Mouse (Mus musculus): Measurements from ENCODE around the gene Ankk1. TPM values are rescaled to one million over a fixed set of nuclear protein-coding genes. Genes with fewer than 3 reads are reported as not detected.

The Ankk1 gene
- polyA plus RNA-seq, 1 experiment: not detected

DNA sequence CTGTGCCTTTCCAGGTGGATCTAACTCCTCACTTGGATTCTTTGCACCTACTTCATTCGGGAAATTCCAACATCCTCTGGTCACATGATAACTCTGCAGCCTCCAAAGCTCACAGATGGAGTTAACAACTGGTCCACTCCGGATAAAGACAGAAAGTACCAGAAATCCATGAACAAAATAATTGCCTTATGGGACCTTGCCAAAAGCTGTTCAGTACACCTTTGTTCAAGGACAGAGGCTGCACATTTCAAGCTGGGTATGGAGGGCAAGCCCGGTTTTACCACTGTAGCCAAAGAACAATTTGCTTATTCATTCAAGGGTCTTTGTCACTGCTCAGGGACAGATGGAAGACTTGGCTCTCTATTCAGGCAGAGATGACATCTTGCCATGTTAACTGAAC is 15.8 kb upstream of the Ankk1 start:
- TF ChIP-seq CTCF (IDR thresholded peaks at IDR 0.05; ENCODE audit: extremely low read depth, insufficient read depth, insufficient read length, insufficient replicate concordance) (no peak), POLR2A (IDR thresholded peaks at IDR 0.05; ENCODE audit: low read depth, low read length) (no peak)
- Histone ChIP-seq H3K27me3 (ENCODE audit: control insufficient read depth, insufficient read depth, low read length) (no peaks in the 10 kb centered on the region), H3K36me3 (ENCODE audit: control insufficient read depth, insufficient read depth, low read length) (no peaks in the 10 kb centered on the region), H3K4me3 (ENCODE audit: extremely low read depth, insufficient read depth, insufficient read length) (no peak overlapping the region), H3K4me1 (ENCODE audit: control insufficient read depth, insufficient read depth, insufficient read length) (no peaks in the 10 kb centered on the region), H3K27ac (ENCODE audit: insufficient read depth, low read length) (no peak overlapping the region)
- WGBS: 81% methylated on average over 3 of the region's 3 CpGs
- no peak for DNase-seq (ENCODE audit: low read depth in 1 of 2, low spot score in 2 of 2)

DNA sequence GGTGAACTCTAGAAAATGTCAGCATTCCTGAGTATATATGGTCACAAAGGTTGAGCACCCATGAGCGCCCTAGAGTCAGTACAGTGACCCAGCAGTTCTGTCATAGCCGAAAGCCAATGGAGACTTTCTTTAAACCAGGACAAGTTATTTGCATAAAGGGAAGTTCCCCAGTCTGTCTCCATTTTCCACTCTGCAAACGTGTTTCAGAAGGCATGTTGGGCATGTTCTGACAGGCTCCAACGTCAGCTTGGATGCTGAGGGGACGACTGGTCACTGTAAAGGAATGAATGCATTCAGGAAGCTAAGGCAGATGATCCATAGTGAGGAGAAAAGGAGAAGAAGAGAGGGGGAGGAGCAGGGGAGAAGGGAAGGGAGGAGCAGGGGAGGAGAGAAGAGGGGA is 657 bp upstream of the Ankk1 start:
- no peak for TF ChIP-seq POLR2A (IDR thresholded peaks at IDR 0.05; ENCODE audit: low read depth, low read length)
- TF ChIP-seq CTCF (IDR thresholded peaks at IDR 0.05; ENCODE audit: extremely low read depth, insufficient read depth, insufficient read length, insufficient replicate concordance): no peak
- 49% methylated on average over 5 of the region's 5 CpGs for WGBS
- no peak overlapping the region for H3K4me3 ChIP-seq (ENCODE audit: extremely low read depth, insufficient read depth, insufficient read length)
- no peaks in the 10 kb centered on the region for H3K4me1 ChIP-seq (ENCODE audit: control insufficient read depth, insufficient read depth, insufficient read length)
- no peaks in the 10 kb centered on the region for H3K27me3 ChIP-seq (ENCODE audit: control insufficient read depth, insufficient read depth, low read length)
- H3K36me3 ChIP-seq (ENCODE audit: control insufficient read depth, insufficient read depth, low read length): no peaks in the 10 kb centered on the region
- DNase-seq (ENCODE audit: low read depth in 1 of 2, low spot score in 2 of 2): no peak
- H3K27ac ChIP-seq (ENCODE audit: insufficient read depth, low read length): no peak overlapping the region

GRCm38 (mm10) chr9:49425585-49425984 is 1.2 kb downstream of the Ankk1 start:
- H3K27ac ChIP-seq (ENCODE audit: insufficient read depth, low read length): no peak overlapping the region
- H3K27me3 ChIP-seq (ENCODE audit: control insufficient read depth, insufficient read depth, low read length): no peaks in the 10 kb centered on the region
- H3K4me1 ChIP-seq (ENCODE audit: control insufficient read depth, insufficient read depth, insufficient read length): no peaks in the 10 kb centered on the region
- no peak for TF ChIP-seq POLR2A (IDR thresholded peaks at IDR 0.05; ENCODE audit: low read depth, low read length)
- no peak for TF ChIP-seq CTCF (IDR thresholded peaks at IDR 0.05; ENCODE audit: extremely low read depth, insufficient read depth, insufficient read length, insufficient replicate concordance)
- no peaks in the 10 kb centered on the region for H3K36me3 ChIP-seq (ENCODE audit: control insufficient read depth, insufficient read depth, low read length)
- H3K4me3 ChIP-seq (ENCODE audit: extremely low read depth, insufficient read depth, insufficient read length): no peak overlapping the region
- no peak for DNase-seq (ENCODE audit: low read depth in 1 of 2, low spot score in 2 of 2)
- 63% methylated on average over 1 of the region's 1 CpGs for WGBS

DNA sequence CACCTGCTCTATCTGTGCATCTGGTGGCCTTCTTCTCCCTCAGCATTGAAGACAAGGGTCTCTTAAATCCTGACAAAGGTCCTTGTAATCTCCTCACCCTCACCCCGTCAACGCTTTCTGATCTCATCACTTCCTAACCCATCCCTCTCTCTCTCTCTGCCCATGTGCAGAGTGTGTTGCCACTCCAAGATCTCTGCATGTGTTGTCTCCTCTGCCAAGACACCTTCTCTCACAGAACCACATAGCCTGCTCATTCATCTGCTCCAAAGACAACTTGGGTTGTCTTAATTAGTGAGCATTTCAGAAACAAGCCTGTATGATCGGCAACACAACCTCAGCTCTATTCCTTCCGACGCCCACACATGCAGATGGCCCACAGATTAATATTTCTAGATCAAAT is 3.0 kb downstream of the Ankk1 start:
- Histone ChIP-seq H3K4me3 (ENCODE audit: extremely low read depth, insufficient read depth, insufficient read length) (no peak overlapping the region), H3K4me1 (ENCODE audit: control insufficient read depth, insufficient read depth, insufficient read length) (no peaks in the 10 kb centered on the region), H3K27ac (ENCODE audit: insufficient read depth, low read length) (no peak overlapping the region), H3K36me3 (ENCODE audit: control insufficient read depth, insufficient read depth, low read length) (no peaks in the 10 kb centered on the region), H3K27me3 (ENCODE audit: control insufficient read depth, insufficient read depth, low read length) (no peaks in the 10 kb centered on the region)
- no peak for DNase-seq (ENCODE audit: low read depth in 1 of 2, low spot score in 2 of 2)
- 91% methylated on average over 5 of the region's 5 CpGs for WGBS
- TF ChIP-seq CTCF (IDR thresholded peaks at IDR 0.05; ENCODE audit: extremely low read depth, insufficient read depth, insufficient read length, insufficient replicate concordance): no peak
- no peak for TF ChIP-seq POLR2A (IDR thresholded peaks at IDR 0.05; ENCODE audit: low read depth, low read length)

- no peak overlapping the region for H3K27ac ChIP-seq (ENCODE audit: insufficient read depth, low read length)
- H3K4me3 ChIP-seq (ENCODE audit: extremely low read depth, insufficient read depth, insufficient read length): no peak overlapping the region
- no peaks in the 10 kb centered on the region for H3K27me3 ChIP-seq (ENCODE audit: control insufficient read depth, insufficient read depth, low read length)
- no peak for TF ChIP-seq CTCF (IDR thresholded peaks at IDR 0.05; ENCODE audit: extremely low read depth, insufficient read depth, insufficient read length, insufficient replicate concordance)
- no peak for TF ChIP-seq POLR2A (IDR thresholded peaks at IDR 0.05; ENCODE audit: low read depth, low read length)
- no peak for DNase-seq (ENCODE audit: low read depth in 1 of 2, low spot score in 2 of 2)
- 76% methylated on average over 5 of the region's 5 CpGs for WGBS
- H3K4me1 ChIP-seq (ENCODE audit: control insufficient read depth, insufficient read depth, insufficient read length): no peaks in the 10 kb centered on the region
- no peaks in the 10 kb centered on the region for H3K36me3 ChIP-seq (ENCODE audit: control insufficient read depth, insufficient read depth, low read length)
These were observed 16.2 kb downstream of the Ankk1 start for GRCm38 (mm10) chr9:49410621-49411020.

- H3K4me3 ChIP-seq (ENCODE audit: extremely low read depth, insufficient read depth, insufficient read length): no peak overlapping the region
- H3K27me3 ChIP-seq (ENCODE audit: control insufficient read depth, insufficient read depth, low read length): no peaks in the 10 kb centered on the region
- TF ChIP-seq POLR2A (IDR thresholded peaks at IDR 0.05; ENCODE audit: low read depth, low read length) (no peak), CTCF (IDR thresholded peaks at IDR 0.05; ENCODE audit: extremely low read depth, insufficient read depth, insufficient read length, insufficient replicate concordance) (no peak)
- H3K27ac ChIP-seq (ENCODE audit: insufficient read depth, low read length): no peak overlapping the region
- no peaks in the 10 kb centered on the region for H3K36me3 ChIP-seq (ENCODE audit: control insufficient read depth, insufficient read depth, low read length)
- WGBS: 84% methylated on average over 5 of the region's 5 CpGs
- no peak for DNase-seq (ENCODE audit: low read depth in 1 of 2, low spot score in 2 of 2)
- no peaks in the 10 kb centered on the region for H3K4me1 ChIP-seq (ENCODE audit: control insufficient read depth, insufficient read depth, insufficient read length)
These were observed 19.8 kb downstream of the Ankk1 start for GRCm38 (mm10) chr9:49407028-49407427.

DNA sequence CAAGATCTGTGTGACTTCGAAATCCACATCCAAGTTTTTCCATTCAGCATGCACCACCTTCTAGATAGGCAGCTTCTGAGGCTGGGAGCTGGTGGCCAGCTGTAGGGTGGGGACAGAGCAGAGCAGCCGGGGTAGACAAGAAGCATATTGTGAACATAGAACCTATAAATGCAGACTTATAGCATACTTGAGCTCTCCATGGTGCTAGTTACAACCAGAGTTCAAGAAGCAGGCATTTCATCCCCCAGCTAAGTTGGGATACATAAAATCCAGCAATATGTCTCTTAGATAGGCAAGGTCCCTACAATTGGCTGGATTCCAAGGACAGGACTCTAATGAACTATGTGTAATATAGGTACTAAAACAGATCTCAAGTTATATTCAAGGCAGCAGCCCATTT is 23.1 kb downstream of the Ankk1 start:
- Histone ChIP-seq H3K27me3 (ENCODE audit: control insufficient read depth, insufficient read depth, low read length) (no peaks in the 10 kb centered on the region), H3K4me3 (ENCODE audit: extremely low read depth, insufficient read depth, insufficient read length) (no peak overlapping the region), H3K4me1 (ENCODE audit: control insufficient read depth, insufficient read depth, insufficient read length) (no peaks in the 10 kb centered on the region), H3K36me3 (ENCODE audit: control insufficient read depth, insufficient read depth, low read length) (no peaks in the 10 kb centered on the region), H3K27ac (ENCODE audit: insufficient read depth, low read length) (no peak overlapping the region)
- DNase-seq (ENCODE audit: low read depth in 1 of 2, low spot score in 2 of 2): no peak
- 61% methylated on average over 2 of the region's 2 CpGs for WGBS
- no peak for TF ChIP-seq POLR2A (IDR thresholded peaks at IDR 0.05; ENCODE audit: low read depth, low read length)
- TF ChIP-seq CTCF (IDR thresholded peaks at IDR 0.05; ENCODE audit: extremely low read depth, insufficient read depth, insufficient read length, insufficient replicate concordance): no peak
